Mouse (Mus musculus): ENCODE measurements around the gene Gpam. TPM values are rescaled to one million over a fixed set of nuclear protein-coding genes. Genes with fewer than 3 reads are reported as not detected.

The Gpam gene
- total RNA-seq, 2 experiments from 2014 or later = 65.0 to 66.0 TPM

DNA sequence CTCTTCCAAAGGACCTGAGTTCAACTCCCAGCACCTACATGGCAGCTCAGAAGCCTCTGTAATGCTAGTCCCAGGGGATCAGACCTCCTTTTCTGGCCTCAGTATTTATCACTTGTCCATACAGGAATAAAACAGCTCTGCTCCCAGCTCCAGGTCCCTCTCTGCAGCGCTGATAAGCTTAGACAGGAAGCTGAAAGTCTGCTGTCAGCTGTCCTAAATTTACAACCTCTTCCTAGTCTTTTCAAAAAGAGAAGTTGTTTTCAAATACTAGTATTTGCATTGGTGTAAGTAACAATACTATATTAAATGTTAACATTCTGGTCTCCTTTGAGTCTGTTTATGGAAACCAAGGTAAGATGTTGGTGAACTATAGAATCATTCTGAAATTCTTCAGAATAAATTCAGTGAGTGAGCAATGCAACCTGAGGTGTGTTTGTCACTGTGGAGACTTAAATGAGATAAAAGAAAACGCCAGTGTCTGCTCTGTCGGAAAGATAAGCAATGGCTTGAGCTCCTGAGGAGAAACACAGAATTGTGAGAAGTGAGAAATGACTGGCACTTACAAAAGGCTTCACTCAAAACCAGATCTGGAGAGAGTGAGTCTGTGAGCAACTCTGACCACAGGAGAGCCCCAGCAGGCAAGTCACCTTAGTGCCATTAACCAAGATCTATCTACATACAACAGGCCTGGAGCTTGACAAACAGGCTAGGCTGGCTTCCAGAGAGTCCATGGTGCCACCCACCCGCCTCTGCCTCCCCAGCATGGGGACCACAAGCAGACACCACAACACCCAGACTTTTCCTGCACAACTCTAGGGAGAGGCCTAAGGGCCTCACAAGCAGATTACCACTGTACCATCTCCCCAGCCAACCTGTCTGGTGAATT is 41.8 kb downstream of the Gpam start:
- no peak for DNase-seq (ENCODE audit: low spot score in 2 of 2)
- intact Hi-C loops (cut with DNase I) = loop anchor here (5.0 to 10.0 kb wide), 2 partner anchors 212 to 1470 kb away; no protein-coding TSS in a partner anchor

DNA sequence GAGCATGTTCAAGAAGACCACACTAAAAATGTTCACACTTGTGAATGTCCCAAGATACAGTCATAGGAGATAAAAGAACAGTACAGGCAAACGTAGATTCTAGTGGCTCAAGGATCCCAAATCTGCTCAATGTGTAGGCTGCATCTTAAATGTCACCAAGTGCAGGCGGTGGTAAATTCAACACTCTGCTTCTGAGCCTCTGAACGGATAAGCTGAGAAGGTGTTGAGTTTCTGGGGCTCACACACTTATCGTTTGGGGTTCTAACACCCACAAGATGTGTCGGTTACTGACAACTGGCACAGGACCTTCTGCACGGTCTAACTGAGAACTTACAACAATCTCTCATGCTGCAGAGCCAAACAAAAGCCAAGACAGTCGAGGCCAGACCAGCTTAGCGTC is 50.2 kb downstream of the Gpam start:
- DNase-seq (ENCODE audit: low spot score in 2 of 2) = no peak
- intact Hi-C loops (cut with DNase I) = loop anchor here (5.0 kb wide), 1 partner anchor 120 kb away; no protein-coding TSS in a partner anchor

DNA sequence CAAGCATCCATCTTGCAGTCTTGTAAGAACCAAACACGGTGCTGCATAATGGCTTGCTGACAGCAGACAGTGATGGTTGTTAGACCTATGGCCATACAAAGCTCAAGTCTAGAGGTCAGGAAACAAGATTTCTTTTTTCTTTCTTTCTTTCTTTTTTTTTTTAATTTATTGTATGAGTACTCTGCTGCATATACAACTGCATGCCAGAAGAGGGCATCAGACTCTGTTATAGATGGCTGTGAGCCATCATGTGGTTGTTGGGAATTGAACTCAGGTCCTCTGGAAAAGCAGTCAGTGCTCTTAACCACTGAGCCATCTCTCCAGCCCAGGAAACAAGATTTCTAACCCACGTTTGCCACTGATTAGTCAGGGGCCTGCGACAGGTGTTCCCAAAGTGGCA is 54.0 kb downstream of the Gpam start:
- intact Hi-C loops (cut with DNase I) = loop anchor here (2.0 kb wide), 1 partner anchor 134 kb away; no protein-coding TSS in a partner anchor
- DNase-seq (ENCODE audit: low spot score in 2 of 2) = no peak

DNA sequence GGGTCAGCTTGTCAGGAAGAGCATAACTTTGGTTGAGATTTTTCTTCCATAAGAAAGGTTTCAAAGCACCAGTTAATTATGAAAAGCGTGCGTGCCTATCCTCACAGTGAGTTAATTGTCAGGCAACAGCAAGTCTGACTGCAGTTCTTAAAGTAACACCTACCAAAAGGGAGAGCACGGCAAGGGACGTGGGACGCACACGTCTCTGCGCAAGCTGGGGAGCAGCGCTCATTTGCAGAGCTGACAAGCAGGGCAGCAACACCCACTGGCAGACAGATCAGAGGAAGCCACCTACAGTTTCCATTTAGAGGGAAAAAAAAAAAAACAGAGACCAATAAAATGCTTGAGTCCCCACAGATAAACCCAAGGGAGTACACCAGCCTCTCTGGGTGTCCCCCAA is 58.0 kb downstream of the Gpam start:
- intact Hi-C loops (cut with DNase I) = loop anchor here (10.0 kb wide), 1 partner anchor 1304 kb away; no protein-coding TSS in a partner anchor
- DNase-seq (ENCODE audit: low spot score in 2 of 2) = peak; percentile 45 to 56

DNA sequence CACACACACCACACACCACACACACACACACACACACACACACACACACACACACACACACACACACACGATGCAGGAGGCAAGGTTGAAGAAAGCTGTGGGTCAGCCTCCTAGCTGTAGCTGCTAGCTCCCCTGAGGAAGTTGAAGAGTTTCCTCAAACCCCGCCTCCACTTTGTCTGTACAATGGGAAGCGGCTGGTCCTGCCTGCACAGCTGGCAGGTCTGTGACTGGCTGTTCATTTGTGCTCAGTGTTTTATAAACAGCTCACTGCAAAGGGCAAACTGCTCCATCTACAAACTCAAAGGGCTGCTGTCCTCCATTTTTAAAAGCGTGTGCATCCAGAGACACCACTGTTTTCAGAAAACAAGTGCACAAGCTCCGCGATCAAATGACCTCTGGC is 63.8 kb downstream of the Gpam start:
- intact Hi-C loops (cut with DNase I) = loop anchor here (5.0 to 10.0 kb wide), 2 partner anchors 1116 to 1298 kb away; no protein-coding TSS in a partner anchor
- DNase-seq (ENCODE audit: low spot score in 2 of 2) = no peak

DNA sequence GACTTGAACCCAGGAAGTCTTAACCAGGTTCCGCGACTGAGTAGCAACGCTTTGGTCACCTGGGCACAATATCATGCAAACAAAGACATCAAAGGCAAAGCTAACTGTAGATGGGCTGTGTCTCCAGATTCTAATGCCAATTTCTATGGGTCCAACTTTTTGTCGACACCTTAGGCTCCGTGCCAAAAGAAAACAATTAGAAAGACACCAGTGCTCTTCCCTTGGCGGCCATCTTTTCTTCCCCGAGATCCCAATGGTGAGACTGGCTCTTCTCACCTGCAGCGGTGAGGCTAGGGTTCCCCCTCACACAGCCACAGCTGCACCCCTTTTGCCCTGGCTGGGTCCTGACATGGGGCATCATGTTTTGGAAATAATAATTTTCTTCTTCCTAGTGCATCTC is 64.5 kb downstream of the Gpam start:
- DNase-seq (ENCODE audit: low spot score in 2 of 2) = no peak
- intact Hi-C loops (cut with DNase I) = loop anchor here (5.0 to 10.0 kb wide), 2 partner anchors 1115 to 1298 kb away; no protein-coding TSS in a partner anchor

DNA sequence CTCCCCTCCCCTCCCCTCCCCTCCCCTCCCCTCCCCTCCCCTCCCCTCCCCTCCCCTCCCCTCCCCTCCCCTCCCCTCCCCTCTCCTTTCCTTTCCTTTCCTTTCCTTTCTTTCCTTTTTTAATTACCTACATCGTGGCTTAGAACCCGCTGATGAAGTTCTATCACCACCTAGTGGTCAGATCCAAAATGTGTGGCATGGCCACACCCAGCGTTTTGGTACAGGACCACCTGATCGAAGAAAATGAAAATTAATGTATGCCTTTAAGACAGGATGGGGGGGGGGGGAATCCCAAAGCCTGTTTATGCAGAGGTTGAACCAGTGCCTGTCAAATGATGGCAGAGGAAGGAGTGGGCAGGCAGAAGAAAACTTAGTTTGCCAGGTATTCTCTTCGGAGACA is 65.1 kb downstream of the Gpam start:
- DNase-seq (ENCODE audit: low spot score in 2 of 2) = peak; percentile 77 to 80
- intact Hi-C loops (cut with DNase I) = loop anchor here (2.0 to 10.0 kb wide), 3 partner anchors 1017 to 1297 kb away; partner anchors contain the start of gene Adra2a

DNA sequence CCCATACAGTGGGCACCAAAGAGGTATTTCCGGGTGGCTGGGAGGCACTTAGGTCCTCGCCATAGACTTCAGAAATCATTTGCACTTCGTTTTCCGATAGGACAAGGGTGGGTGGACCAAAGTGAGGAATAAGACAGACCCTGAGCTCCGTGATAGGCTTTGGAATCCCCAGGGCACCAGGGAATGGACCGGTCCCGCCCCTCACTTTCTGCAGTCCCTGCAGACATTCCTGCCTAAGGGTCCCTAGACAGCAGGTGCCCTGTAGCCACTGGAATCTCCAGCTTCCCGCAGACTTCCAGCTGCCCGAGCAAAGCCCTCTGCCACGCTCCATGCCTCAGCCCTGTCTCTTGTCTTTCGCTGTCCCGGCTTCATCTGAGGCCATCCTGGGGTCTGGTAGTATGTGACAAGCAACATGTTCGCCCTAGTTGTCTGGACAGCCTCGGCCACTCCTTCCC is 65.6 kb downstream of the Gpam start:
- no peak for DNase-seq (ENCODE audit: low spot score in 2 of 2)
- intact Hi-C loops (cut with DNase I) = loop anchor here (2.0 to 10.0 kb wide), 3 partner anchors 1017 to 1297 kb away; partner anchors contain the start of gene Adra2a

DNA sequence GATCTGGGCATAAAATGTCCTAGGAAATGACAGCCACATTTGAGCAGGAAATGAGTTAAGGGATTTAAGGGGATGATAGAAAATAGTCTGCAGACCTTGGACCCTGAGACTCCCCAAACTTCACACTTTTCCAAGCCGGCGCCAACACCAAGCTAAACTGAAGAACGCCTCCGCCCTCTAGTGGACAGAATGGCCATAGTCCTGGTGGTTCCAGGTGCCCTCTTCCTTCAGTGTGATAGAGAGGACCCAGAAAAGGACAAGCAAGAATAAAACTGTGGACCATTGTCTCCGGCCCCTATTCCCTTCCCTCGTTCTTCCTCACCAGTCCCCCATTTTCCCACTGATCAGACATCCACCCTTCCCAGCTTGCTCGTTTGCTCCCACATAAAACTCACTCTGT is 66.1 kb downstream of the Gpam start:
- DNase-seq (ENCODE audit: low spot score in 2 of 2) = peak; percentile 75 to 84
- intact Hi-C loops (cut with DNase I) = loop anchor here (2.0 to 10.0 kb wide), 3 partner anchors 1016 to 1296 kb away; partner anchors contain the start of gene Adra2a

DNA sequence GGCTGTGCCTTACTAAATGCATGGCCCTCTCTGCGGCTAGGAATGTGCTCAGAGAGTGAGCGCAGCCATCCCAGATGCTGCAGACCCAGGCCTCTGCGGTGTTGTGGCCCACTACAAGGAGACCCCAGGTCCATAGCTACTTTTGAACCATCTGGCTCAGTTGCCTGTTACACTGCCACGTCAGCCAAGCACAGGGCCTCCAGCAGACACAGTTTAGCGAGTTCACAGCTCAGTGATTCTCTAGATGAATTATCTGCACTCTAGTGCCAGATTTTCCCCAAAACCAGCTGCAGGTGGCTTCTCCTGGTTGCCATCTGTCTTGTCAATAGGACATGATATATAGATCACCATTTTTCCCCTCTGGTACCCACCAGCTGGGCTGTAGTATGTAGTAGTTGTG is 69.6 kb downstream of the Gpam start:
- no peak for DNase-seq (ENCODE audit: low spot score in 2 of 2)
- intact Hi-C loops (cut with DNase I) = loop anchor here (10.0 kb wide), 1 partner anchor 343 kb away; no protein-coding TSS in a partner anchor

DNA sequence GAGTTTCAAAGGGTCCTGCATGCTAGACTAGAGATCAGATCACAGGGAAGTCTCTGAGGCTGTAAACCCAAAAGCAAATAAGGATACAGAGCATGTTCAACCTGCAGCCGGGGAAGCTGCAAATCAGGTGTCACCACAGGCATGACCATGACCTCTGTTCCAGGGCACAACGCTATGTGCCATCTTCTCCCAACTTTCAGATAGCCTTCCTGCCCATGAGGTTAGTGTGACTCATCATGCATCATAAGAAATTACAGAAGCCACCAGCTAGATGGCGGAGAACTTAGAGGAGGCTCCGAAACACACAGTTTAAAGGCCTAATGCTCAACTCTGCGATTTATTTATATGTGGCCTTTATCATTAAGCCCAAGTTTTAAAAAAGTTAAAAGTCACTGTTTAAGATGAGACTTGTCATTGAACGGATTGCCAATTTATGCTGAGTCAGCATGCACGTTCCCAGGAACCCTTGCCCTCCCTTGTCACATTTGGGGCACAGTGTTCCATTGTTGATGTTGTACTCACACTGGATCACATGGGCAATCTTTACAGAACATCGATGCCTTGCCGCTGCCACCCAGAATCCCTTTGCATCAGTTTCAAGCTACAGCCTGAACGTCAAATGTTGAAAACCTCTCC is 71.3 kb downstream of the Gpam start:
- intact Hi-C loops (cut with DNase I) = loop anchor here (10.0 kb wide), 1 partner anchor 341 kb away; no protein-coding TSS in a partner anchor
- no peak for DNase-seq (ENCODE audit: low spot score in 2 of 2)

DNA sequence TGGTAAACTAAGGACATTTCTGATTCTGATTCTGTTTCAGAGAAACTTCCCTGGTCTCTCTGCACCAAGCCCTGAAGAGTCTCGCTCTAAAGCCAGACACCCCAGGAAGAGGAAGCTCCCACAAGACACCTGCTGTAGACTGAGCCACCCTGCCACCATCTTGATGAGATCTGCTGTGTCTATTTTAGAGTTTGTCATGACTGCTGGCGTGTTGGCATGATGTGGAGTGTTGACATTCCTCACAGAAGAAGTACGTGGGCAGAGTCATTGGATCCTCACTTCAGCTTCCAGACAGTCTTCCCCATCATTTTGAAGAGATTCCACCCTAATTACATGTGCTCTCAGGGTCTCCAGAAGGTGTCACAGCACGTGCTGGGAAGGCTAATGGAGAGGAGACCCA is 73.9 kb downstream of the Gpam start:
- intact Hi-C loops (cut with DNase I) = loop anchor here (10.0 kb wide), 1 partner anchor 338 kb away; no protein-coding TSS in a partner anchor
- peak in 1 of 2 experiments; percentile 54 for DNase-seq (ENCODE audit: low spot score in 2 of 2)

DNA sequence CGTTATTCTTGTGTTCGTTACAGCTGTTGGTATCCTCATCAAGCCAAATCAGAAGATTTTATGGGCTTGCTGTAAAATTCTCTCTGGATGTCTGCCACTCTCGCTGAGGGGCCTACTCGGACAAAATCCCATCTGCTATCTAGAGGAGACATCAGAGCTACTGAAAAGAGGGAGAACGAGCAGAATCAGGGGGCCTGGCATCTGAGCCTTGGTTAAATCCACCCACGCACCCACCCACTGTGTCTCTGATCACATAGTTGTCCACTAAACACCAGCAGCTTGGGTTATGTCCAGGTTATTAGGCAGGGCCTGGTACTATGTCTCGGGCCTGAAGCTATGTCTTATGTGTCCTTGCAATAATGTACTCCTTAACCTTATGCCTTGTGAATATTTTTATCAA is 89.6 kb downstream of the Gpam start:
- DNase-seq (ENCODE audit: low spot score in 2 of 2) = peak in 1 of 2 experiments; percentile 3
- intact Hi-C loops (cut with DNase I) = no loop called here

DNA sequence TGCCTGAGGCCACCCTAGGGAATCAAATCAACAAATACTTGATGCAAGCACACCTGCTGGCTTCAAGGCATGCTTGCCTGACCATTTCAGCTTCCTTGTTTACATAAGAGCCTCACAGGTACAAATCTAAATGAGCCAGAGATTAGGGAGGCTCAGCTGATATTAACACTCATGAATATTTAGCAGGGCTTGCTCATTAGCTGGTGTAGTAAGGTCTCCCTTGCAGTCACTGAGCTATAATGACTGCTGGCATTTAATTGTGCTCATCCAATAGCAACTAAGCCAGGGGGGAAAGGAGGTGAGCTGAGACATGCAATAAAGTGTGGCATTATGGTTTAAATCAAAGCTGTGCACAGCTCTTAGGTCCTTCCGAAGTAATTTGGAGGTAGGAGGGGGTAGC is 108.2 kb downstream of the Gpam start:
- no peak for DNase-seq (ENCODE audit: low spot score in 2 of 2)

More for the DNA sequence above, 108.2 kb downstream of the Gpam start:
- intact Hi-C loops (cut with DNase I) = no loop called here

Other genes with a start within 250 kb of the Gpam start
- under 1 TPM in 1 of 2 experiments, not detected in 1; 0.15 TPM for gene Tectb, start 53.5 kb upstream of the Gpam start, total RNA-seq (2021)
- gene Gucy2g, start 114.0 kb upstream of the Gpam start, total RNA-seq (2021) = 1 to 10 TPM; 1.5 to 2.5 TPM
- 10 to 100 TPM; 38.1 to 38.7 TPM for gene Acsl5, start 124.7 kb upstream of the Gpam start, total RNA-seq (2021)
- 10 to 100 TPM; 24.0 to 28.0 TPM for gene Zdhhc6, start 188.8 kb upstream of the Gpam start, total RNA-seq (2021)
- 10 to 100 TPM; 57.2 to 58.9 TPM for gene Vti1a, start 189.1 kb upstream of the Gpam start, total RNA-seq (2021)

All from left cerebral cortex, postnatal 14 days (tissue).